Mouse (Mus musculus): ENCODE measurements at regions not wholly inside any gene's neighbourhood (a gene's known extent, or its start where the extent isn't known, plus 50 kb on each side); places are given as distances from the start of the nearest gene placed in this dataset.

DNA sequence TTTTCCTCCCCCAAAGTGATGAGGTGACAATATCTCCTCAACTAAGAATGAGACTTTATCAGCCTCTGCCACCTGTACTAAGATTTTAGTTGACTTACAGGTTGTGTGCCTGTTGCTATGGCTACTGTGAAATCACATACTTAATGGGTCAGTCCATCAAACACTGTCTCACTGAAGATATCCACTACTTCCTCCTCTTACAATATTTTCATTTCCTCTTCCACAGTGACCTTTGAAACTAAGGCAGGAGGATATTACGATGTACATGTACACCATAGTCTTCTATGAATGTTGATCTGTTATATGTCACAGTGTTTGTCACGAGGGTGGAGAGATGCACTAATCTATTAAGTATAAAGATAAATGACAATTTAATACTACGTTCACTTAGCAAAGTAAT lies 212.4 kb upstream of the Dab2 start:
- TF ChIP-seq POLR2A (IDR thresholded peaks at IDR 0.05; ENCODE audit: borderline replicate concordance, control insufficient read depth, low read depth, low read length) (no peak), CTCF (IDR thresholded peaks at IDR 0.05; ENCODE audit: control insufficient read depth, insufficient read depth, low read length) (no peak)

All from bone marrow, adult 2 months (tissue).